13 mouse cellular contexts compared by ENCODE assay signal in the genomic region with DNA sequence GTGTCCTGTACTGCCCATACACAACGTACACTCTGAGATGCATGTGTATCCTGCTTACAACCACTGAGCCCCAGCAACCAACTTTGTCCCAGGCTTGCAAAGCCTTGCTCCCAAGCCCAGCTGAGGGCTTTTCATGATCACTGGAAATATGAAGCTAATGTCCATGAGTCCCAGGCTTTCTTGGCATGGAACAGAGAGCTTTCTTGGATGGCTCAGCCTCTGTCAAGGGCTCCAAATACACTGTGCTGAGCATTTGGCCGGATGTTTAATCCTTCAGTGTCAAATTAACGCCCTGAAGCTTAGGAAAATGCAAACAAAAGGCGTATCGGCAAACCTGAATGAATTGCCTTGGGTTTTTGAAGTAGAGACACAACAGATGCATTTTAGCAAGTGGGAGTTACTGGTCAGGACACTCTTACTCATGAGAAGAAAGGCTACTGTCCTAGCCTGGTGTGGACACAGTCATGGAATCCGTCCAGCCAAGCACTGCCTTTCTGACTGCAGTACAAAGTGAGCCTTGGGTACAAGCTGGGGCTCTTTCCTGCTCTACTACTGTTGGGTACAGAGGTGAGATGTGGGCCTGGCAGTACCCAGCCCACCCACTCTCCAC. TPM values are rescaled to one million over a fixed set of nuclear protein-coding genes. Genes with fewer than 3 reads are reported as not detected.
DNase-seq lines count a peak whose midpoint lies in the region; ATAC-seq lines count a peak whose summit lies in the region.
"Had no signal": no experiment of that assay in that cellular context is flagged by ENCODE, and none has a peak within 500 bp of the region (broad histone marks: within the 10 kb centered on the region; RNA-seq: fewer than 3 reads in every experiment).

No protein-coding gene starts in this region.

- H3K27me3 ChIP-seq in embryonic facial prominence, embryonic 14.5 days (replicated peaks; ENCODE audit: control insufficient read depth, insufficient read depth, low read length) = peaks cover 11% of the 10 kb centered on the region; the same call in 1 of the 2 replicates
- peaks cover 36% of the 10 kb centered on the region for H3K27me3 ChIP-seq in embryonic facial prominence, embryonic 10.5 days (replicated peaks; ENCODE audit: low read depth, poor library complexity, severe bottlenecking)
- H3K27me3 ChIP-seq in hindbrain, embryonic 13.5 days = peaks cover 16% of the 10 kb centered on the region; the same call in 1 of the 2 replicates
- no peaks in the 10 kb centered on the region for H3K27me3 ChIP-seq in hindbrain, embryonic 14.5 days (ENCODE audit: control insufficient read depth, insufficient read depth, low read length)
- no peaks in the 10 kb centered on the region for H3K27me3 ChIP-seq in hindbrain, embryonic 16.5 days (replicated peaks; ENCODE audit: control insufficient read depth, insufficient read depth, low read length)
- H3K27me3 ChIP-seq: neural tube, embryonic 13.5 days had no signal

- DNase-seq in embryonic facial prominence, embryonic 14.5 days (ENCODE audit: low spot score) = peak; percentile 51
- no peak for DNase-seq in embryonic facial prominence, embryonic 10.5 days (ENCODE audit: low spot score)
- no peak for DNase-seq in hindbrain, embryonic 14.5 days (ENCODE audit: low spot score)
- DNase-seq in 3T3-L1 (ENCODE audit: low read depth, low spot score) = peak; percentile 9
- no peak for DNase-seq in embryo, embryonic 10.5 days (ENCODE audit: low spot score)
- no peak for DNase-seq in thymus, postnatal 14 days
- DNase-seq: adrenal gland, postnatal 36 days; cerebellum, adult 11 months; kidney, postnatal 10 days had no signal

- no peak overlapping the region for H3K9ac ChIP-seq in embryonic facial prominence, embryonic 14.5 days (ENCODE audit: low read depth, low read length)
- no peak overlapping the region for H3K9ac ChIP-seq in hindbrain, embryonic 13.5 days
- H3K9ac ChIP-seq in hindbrain, embryonic 14.5 days = no peak overlapping the region
- no peak overlapping the region for H3K9ac ChIP-seq in hindbrain, embryonic 16.5 days (ENCODE audit: low read depth, low read length)
- H3K9ac ChIP-seq: neural tube, embryonic 13.5 days had no signal

- no peak overlapping the region for H3K4me3 ChIP-seq in embryonic facial prominence, embryonic 14.5 days (ENCODE audit: low read depth, low read length)
- no peak overlapping the region for H3K4me3 ChIP-seq in embryonic facial prominence, embryonic 10.5 days
- no peak overlapping the region for H3K4me3 ChIP-seq in hindbrain, embryonic 13.5 days
- H3K4me3 ChIP-seq in hindbrain, embryonic 14.5 days (replicated peaks; ENCODE audit: low read length) = no peak overlapping the region
- no peak overlapping the region for H3K4me3 ChIP-seq in hindbrain, embryonic 16.5 days (ENCODE audit: low read length)
- H3K4me3 ChIP-seq: neural tube, embryonic 13.5 days had no signal

- no peaks in the 10 kb centered on the region for H3K36me3 ChIP-seq in embryonic facial prominence, embryonic 14.5 days (ENCODE audit: control insufficient read depth, insufficient read depth, low read length)
- no peaks in the 10 kb centered on the region for H3K36me3 ChIP-seq in embryonic facial prominence, embryonic 10.5 days (replicated peaks)
- no peaks in the 10 kb centered on the region for H3K36me3 ChIP-seq in hindbrain, embryonic 13.5 days
- no peaks in the 10 kb centered on the region for H3K36me3 ChIP-seq in hindbrain, embryonic 14.5 days (replicated peaks; ENCODE audit: control insufficient read depth, insufficient read depth)
- no peaks in the 10 kb centered on the region for H3K36me3 ChIP-seq in hindbrain, embryonic 16.5 days (ENCODE audit: control insufficient read depth, insufficient read depth, low read length)
- H3K36me3 ChIP-seq: neural tube, embryonic 13.5 days had no signal

- 45% methylated on average over 6 of the region's 6 CpGs for WGBS in embryonic facial prominence, embryonic 14.5 days
- 55% methylated on average over 6 of the region's 6 CpGs for WGBS in embryonic facial prominence, embryonic 10.5 days
- WGBS in hindbrain, embryonic 13.5 days = 49% methylated on average over 6 of the region's 6 CpGs
- 49% methylated on average over 6 of the region's 6 CpGs for WGBS in hindbrain, embryonic 14.5 days
- 43% methylated on average over 6 of the region's 6 CpGs for WGBS in hindbrain, embryonic 16.5 days

- 0 out of 2 replicates have a peak, but pooled peaks have one; percentile 27 for ATAC-seq in embryonic facial prominence, embryonic 14.5 days (ENCODE audit: low read depth)
- no peak for ATAC-seq in hindbrain, embryonic 13.5 days (ENCODE audit: low FRiP score)
- no peak for ATAC-seq in hindbrain, embryonic 14.5 days (ENCODE audit: low FRiP score)
- peak; percentile 14; the same call in 1 of the 2 replicates for ATAC-seq in hindbrain, embryonic 16.5 days

- no peaks in the 10 kb centered on the region for H3K9me3 ChIP-seq in embryonic facial prominence, embryonic 14.5 days (ENCODE audit: control insufficient read depth, low read length)
- no peaks in the 10 kb centered on the region for H3K9me3 ChIP-seq in embryonic facial prominence, embryonic 10.5 days
- H3K9me3 ChIP-seq in hindbrain, embryonic 13.5 days = no peaks in the 10 kb centered on the region
- no peaks in the 10 kb centered on the region for H3K9me3 ChIP-seq in hindbrain, embryonic 14.5 days (ENCODE audit: control insufficient read depth, low read length)
- no peaks in the 10 kb centered on the region for H3K9me3 ChIP-seq in hindbrain, embryonic 16.5 days (ENCODE audit: control insufficient read depth, low read length)
- H3K9me3 ChIP-seq: neural tube, embryonic 13.5 days had no signal

- no peak overlapping the region for H3K4me2 ChIP-seq in embryonic facial prominence, embryonic 14.5 days (ENCODE audit: low read depth, low read length)
- no peak overlapping the region for H3K4me2 ChIP-seq in hindbrain, embryonic 13.5 days
- no peak overlapping the region for H3K4me2 ChIP-seq in hindbrain, embryonic 14.5 days (replicated peaks)
- no peak overlapping the region for H3K4me2 ChIP-seq in hindbrain, embryonic 16.5 days (ENCODE audit: low read length)
- H3K4me2 ChIP-seq: neural tube, embryonic 13.5 days had no signal

- 0 out of 2 replicates have a peak overlapping the region, but pooled peaks have one; percentile 39 for H3K27ac ChIP-seq in embryonic facial prominence, embryonic 14.5 days (replicated peaks; ENCODE audit: low read depth, low read length)
- H3K27ac ChIP-seq in embryonic facial prominence, embryonic 10.5 days (replicated peaks) = no peak overlapping the region
- H3K27ac ChIP-seq in hindbrain, embryonic 13.5 days = 0 out of 2 replicates have a peak overlapping the region, but pooled peaks have one; percentile 0
- no peak overlapping the region for H3K27ac ChIP-seq in hindbrain, embryonic 14.5 days
- H3K27ac ChIP-seq in hindbrain, embryonic 16.5 days (ENCODE audit: low read depth, low read length) = peak overlapping the region; percentile 21; the same call in 1 of the 2 replicates
- H3K27ac ChIP-seq: neural tube, embryonic 13.5 days had no signal

- H3K4me1 ChIP-seq in embryonic facial prominence, embryonic 14.5 days (ENCODE audit: control insufficient read depth, insufficient read depth, low read length) = peaks cover 14% of the 10 kb centered on the region
- H3K4me1 ChIP-seq in embryonic facial prominence, embryonic 10.5 days = peaks cover 28% of the 10 kb centered on the region
- peaks cover 43% of the 10 kb centered on the region for H3K4me1 ChIP-seq in hindbrain, embryonic 13.5 days (replicated peaks)
- H3K4me1 ChIP-seq in hindbrain, embryonic 14.5 days (replicated peaks; ENCODE audit: control insufficient read depth, insufficient read depth, low read length) = 0 out of 2 replicates have a peak, but pooled peaks cover 5% of the 10 kb centered on the region
- peaks cover 11% of the 10 kb centered on the region for H3K4me1 ChIP-seq in hindbrain, embryonic 16.5 days (ENCODE audit: control insufficient read depth, insufficient read depth, low read depth, low read length)

RNA-seq across cellular contexts. Expression of a gene that starts 32.7 kb away (rescaled TPM):
- polyA plus RNA-seq in embryonic facial prominence, embryonic 14.5 days (2014; fragmentation: Nextera tagmentation; extraction: Ambion mirVana) = 0.70 and 1.00 TPM in 2 replicates
- polyA plus RNA-seq in embryonic facial prominence, embryonic 10.5 days (2016; fragmentation: Nextera tagmentation; extraction: Ambion mirVana) = 0.16 and 0.35 TPM in 2 replicates
- polyA plus RNA-seq in hindbrain, embryonic 13.5 days (2015; fragmentation: Nextera tagmentation; extraction: Ambion mirVana) = 0.82 and 1.2 TPM in 2 replicates
- polyA plus RNA-seq in hindbrain, embryonic 14.5 days (2014; fragmentation: Nextera tagmentation; extraction: Ambion mirVana) = 2.5 and 3.5 TPM in 2 replicates
- polyA plus RNA-seq in hindbrain, embryonic 16.5 days (2015; fragmentation: Nextera tagmentation; extraction: Ambion mirVana) = 3.6 and 4.1 TPM in 2 replicates
- polyA plus RNA-seq: limb, embryonic 11.5 days had no signal

RNA-seq across cellular contexts. Expression of a gene that starts 48.6 kb away (rescaled TPM):
- polyA plus RNA-seq in embryonic facial prominence, embryonic 14.5 days (2014; fragmentation: Nextera tagmentation; extraction: Ambion mirVana) = 23.4 and 29.3 TPM in 2 replicates
- 34.6 and 35.1 TPM in 2 replicates for polyA plus RNA-seq in embryonic facial prominence, embryonic 10.5 days (2016; fragmentation: Nextera tagmentation; extraction: Ambion mirVana)
- polyA plus RNA-seq in hindbrain, embryonic 13.5 days (2015; fragmentation: Nextera tagmentation; extraction: Ambion mirVana) = 42.2 and 44.8 TPM in 2 replicates
- polyA plus RNA-seq in hindbrain, embryonic 14.5 days (2014; fragmentation: Nextera tagmentation; extraction: Ambion mirVana) = 35.4 and 38.2 TPM in 2 replicates
- polyA plus RNA-seq in hindbrain, embryonic 16.5 days (2015; fragmentation: Nextera tagmentation; extraction: Ambion mirVana) = 36.8 and 38.1 TPM in 2 replicates

RNA-seq across cellular contexts. Expression of a gene that starts 56.6 kb away (rescaled TPM):
- polyA plus RNA-seq in embryonic facial prominence, embryonic 14.5 days (2014; fragmentation: Nextera tagmentation; extraction: Ambion mirVana) = 66.3 and 78.2 TPM in 2 replicates
- 104 and 107 TPM in 2 replicates for polyA plus RNA-seq in embryonic facial prominence, embryonic 10.5 days (2016; fragmentation: Nextera tagmentation; extraction: Ambion mirVana)
- 85.8 and 86.2 TPM in 2 replicates for polyA plus RNA-seq in hindbrain, embryonic 13.5 days (2015; fragmentation: Nextera tagmentation; extraction: Ambion mirVana)
- polyA plus RNA-seq in hindbrain, embryonic 14.5 days (2014; fragmentation: Nextera tagmentation; extraction: Ambion mirVana) = 88.4 and 90.2 TPM in 2 replicates
- polyA plus RNA-seq in hindbrain, embryonic 16.5 days (2015; fragmentation: Nextera tagmentation; extraction: Ambion mirVana) = 82.2 and 83.4 TPM in 2 replicates

Comparison
In these comparisons a context has a peak if more than half of its experiments do, and no peak if none do; other contexts are left out.
1. ATAC-seq: peak in embryonic facial prominence, embryonic 14.5 days (single experiment) and hindbrain, embryonic 16.5 days (single experiment); none in hindbrain, embryonic 13.5 days (single experiment) and hindbrain, embryonic 14.5 days (single experiment).
2. DNase-seq: peak in embryonic facial prominence, embryonic 14.5 days (single experiment) and 3T3-L1 (single experiment); none in embryonic facial prominence, embryonic 10.5 days (single experiment), hindbrain, embryonic 14.5 days (single experiment), embryo, embryonic 10.5 days (single experiment) and thymus, postnatal 14 days (single experiment).
3. H3K27ac ChIP-seq: peak in embryonic facial prominence, embryonic 14.5 days (single experiment), hindbrain, embryonic 13.5 days (single experiment) and hindbrain, embryonic 16.5 days (single experiment); none in embryonic facial prominence, embryonic 10.5 days (single experiment) and hindbrain, embryonic 14.5 days (single experiment).